Mouse (Mus musculus) neural tube, embryonic 12.5 days (tissue): ENCODE measurements around the gene Morn1. TPM values are rescaled to one million over a fixed set of nuclear protein-coding genes. Genes with fewer than 3 reads are reported as not detected.

Experiments
- ATAC-seq: fragments of 200-750 bp; cut with Nextera tagmentation; 2 replicates; pipeline ENCODE4 v1.8.0; 2017; ENCODE audit warnings: low read depth, mild to moderate bottlenecking, moderate TSS enrichment, moderate library complexity; ENCODE audit not compliant: low FRiP score
- H3K27ac ChIP-seq: fragments of 300-500 bp; sonication (generic); 2 replicates; pipeline ENCODE4 v1.5.1; 2016
- H3K27me3 ChIP-seq: fragments of 300-500 bp; sonication (generic); replicated peaks from 2 replicates; pipeline ENCODE4 v1.6.1; 2016; ENCODE audit warnings: mild to moderate bottlenecking
- H3K36me3 ChIP-seq: fragments of 300-500 bp; sonication (generic); 2 replicates; pipeline ENCODE4 v1.6.1; 2016; ENCODE audit warnings: mild to moderate bottlenecking
- H3K4me1 ChIP-seq: fragments of 300-500 bp; sonication (generic); 2 replicates; pipeline ENCODE4 v1.6.1; 2016
- H3K4me2 ChIP-seq: fragments of 300-500 bp; sonication (generic); replicated peaks from 2 replicates; pipeline ENCODE4 v1.6.1; 2016; ENCODE audit warnings: mild to moderate bottlenecking
- H3K4me3 ChIP-seq: fragments of 300-500 bp; sonication (generic); 2 replicates; pipeline ENCODE4 v1.5.1; 2016
- H3K9ac ChIP-seq: fragments of 300-500 bp; sonication (generic); 2 replicates; pipeline ENCODE4 v1.6.1; 2016; ENCODE audit warnings: mild to moderate bottlenecking
- H3K9me3 ChIP-seq: fragments of 300-500 bp; sonication (generic); 2 replicates; pipeline ENCODE4 v1.6.1; 2016; ENCODE audit warnings: mild to moderate bottlenecking
- WGBS: fragments of 180-500 bp; shearing (Covaris S2); methylation state at CpG from one replicate; pipeline ENCODE4 v1.1.7; 2016; 5-methylcytosine and 5-hydroxymethylcytosine counted together
- polyA plus RNA-seq: library from polyadenylated mRNA; unstranded; fragments of >200 nt; fragmentation: Nextera tagmentation; extraction: Ambion mirVana; gene quantifications from 2 replicates; pipeline ENCODE4 v1.2.1, GENCODE M21; 2016

The Morn1 gene
- polyA plus RNA-seq, 1 experiment from 2014 or later, result 6.0 TPM

DNA sequence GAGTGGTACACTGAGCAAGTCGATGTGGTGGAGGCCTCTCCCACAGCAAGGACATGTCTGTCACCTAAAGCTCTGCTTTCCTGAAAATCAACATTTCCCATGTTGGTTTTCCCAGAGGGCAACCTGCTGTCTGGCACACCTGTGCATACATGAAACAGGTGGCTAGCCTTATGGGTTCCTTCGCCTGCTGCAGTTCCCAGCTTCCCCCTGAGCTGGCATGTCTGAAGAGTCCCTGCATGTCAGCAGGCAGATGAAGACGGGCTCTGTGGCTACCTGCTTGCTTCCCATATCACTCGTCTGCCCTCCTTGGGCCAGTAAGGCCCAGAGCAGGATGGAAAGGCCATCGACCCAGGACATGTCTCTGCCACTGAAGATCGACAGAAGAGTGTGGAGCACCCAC, 11.1 kb downstream of the Morn1 start:
- Histone ChIP-seq H3K36me3 (no peaks in the 10 kb centered on the region), H3K27ac (no peak overlapping the region), H3K27me3 (no peaks in the 10 kb centered on the region), H3K9me3 (no peaks in the 10 kb centered on the region), H3K4me2 (no peak overlapping the region), H3K4me1 (peaks cover 3% of the 10 kb centered on the region; the same call in 1 of the 2 replicates), H3K9ac (no peak overlapping the region), H3K4me3 (no peak overlapping the region)
- WGBS, result 89% methylated on average over 6 of the region's 6 CpGs
- no peak for ATAC-seq

DNA sequence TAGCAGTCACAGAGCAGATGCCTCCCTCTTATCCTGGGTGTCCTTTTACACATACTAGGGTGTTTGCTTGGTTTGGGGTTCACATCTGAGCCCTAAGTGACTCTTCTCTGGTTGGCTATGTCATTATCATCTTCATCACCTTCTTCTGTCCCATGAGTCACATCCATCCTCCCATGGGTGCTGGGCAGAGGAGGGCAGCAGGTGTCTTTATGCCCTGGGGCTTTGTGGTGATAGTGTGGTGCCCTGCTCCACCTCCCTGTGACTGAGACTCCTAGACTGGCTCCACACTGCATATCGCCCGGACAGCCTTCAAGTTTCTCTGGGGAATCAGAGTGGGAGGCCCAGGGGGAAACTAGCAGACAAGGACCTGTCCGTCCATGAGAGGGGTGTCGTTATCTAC, 12.2 kb downstream of the Morn1 start:
- Histone ChIP-seq H3K4me1 (peaks cover 3% of the 10 kb centered on the region; the same call in 1 of the 2 replicates), H3K36me3 (no peaks in the 10 kb centered on the region), H3K27ac (no peak overlapping the region), H3K27me3 (no peaks in the 10 kb centered on the region), H3K4me3 (no peak overlapping the region), H3K9ac (no peak overlapping the region), H3K9me3 (no peaks in the 10 kb centered on the region), H3K4me2 (no peak overlapping the region)
- WGBS, result 72% methylated on average over 4 of the region's 4 CpGs
- no peak for ATAC-seq

DNA sequence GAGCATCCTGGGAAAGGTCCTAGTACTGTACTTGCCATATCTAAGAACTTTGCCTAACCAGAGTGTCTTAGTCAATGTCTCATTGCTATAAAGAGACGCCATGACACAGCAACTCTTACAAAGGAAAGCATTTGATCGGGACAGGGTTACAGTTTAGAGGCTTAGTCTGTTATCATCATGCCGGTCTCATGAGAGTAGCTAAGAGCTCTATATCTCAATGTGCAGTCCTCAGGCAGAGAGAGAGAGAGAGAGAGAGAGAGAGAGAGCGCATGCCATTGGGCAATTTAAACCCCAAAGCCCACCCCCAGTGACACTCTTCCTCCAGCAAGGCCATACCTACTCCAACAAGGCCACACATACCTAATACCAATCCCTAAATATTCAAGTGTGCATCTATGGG, 21.5 kb downstream of the Morn1 start:
- no peak overlapping the region for H3K4me3 ChIP-seq
- no peak overlapping the region for H3K4me2 ChIP-seq
- no peaks in the 10 kb centered on the region for H3K9me3 ChIP-seq
- H3K36me3 ChIP-seq, result no peaks in the 10 kb centered on the region
- WGBS, result 94% methylated on average over 4 of the region's 4 CpGs
- H3K9ac ChIP-seq, result no peak overlapping the region
- H3K27me3 ChIP-seq, result no peaks in the 10 kb centered on the region
- H3K4me1 ChIP-seq, result no peaks in the 10 kb centered on the region
- no peak overlapping the region for H3K27ac ChIP-seq
- ATAC-seq, result no peak

DNA sequence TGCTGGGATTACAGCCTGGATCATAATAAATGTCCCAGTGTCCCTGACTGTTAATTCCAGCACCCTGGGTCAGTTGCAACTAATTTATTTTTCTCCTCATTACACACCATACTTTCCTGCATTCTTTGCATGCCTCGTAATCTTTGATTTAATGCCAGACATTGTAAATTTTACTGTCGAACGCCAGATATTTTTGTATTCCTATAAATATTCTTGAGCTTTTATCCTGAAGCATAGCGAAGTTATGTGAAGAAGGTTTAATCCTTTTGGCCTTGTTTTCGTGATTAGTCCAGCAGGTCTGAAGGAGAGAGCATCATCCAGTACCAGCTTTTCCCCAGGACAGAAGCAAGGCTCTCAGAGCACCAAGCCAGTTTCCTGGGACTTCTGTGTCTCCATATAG, 23.1 kb downstream of the Morn1 start:
- Histone ChIP-seq H3K4me2 (no peak overlapping the region), H3K9me3 (no peaks in the 10 kb centered on the region), H3K4me3 (no peak overlapping the region), H3K36me3 (no peaks in the 10 kb centered on the region), H3K4me1 (no peaks in the 10 kb centered on the region), H3K27me3 (no peaks in the 10 kb centered on the region), H3K9ac (no peak overlapping the region), H3K27ac (no peak overlapping the region)
- ATAC-seq, result no peak
- WGBS, result 81% methylated on average over 5 of the region's 5 CpGs

DNA sequence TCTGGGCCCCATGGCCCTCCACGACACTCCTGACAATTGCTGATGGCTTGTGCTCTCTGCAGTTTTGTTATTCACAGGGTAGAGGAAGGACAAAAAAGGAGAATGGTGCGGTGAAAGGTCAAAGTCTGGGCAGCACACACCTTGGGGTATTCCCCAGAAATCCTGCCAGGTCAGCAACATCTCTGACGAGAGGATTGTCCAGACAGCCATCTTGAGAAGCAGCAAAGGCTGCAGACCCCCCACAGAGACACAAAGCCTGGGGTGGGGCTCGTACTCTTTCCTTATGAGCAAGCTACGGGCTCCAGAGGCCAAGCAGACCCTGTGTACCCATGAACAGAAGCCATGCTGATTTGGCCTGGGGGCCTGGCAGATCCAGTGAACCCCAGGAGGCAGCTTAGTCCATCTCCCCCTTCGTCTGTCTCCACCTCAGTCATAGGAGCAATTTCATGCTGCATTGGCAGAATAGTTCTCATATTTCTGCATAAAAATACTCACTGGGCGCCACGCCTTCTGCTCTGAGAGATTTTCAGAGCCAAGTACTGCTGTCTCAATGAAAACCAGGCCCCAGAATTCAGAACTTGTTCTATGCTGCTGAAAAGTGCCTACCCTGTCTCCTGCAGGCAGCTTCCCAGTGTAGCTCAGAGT, 27.5 kb downstream of the Morn1 start:
- no peak overlapping the region for H3K27ac ChIP-seq
- H3K4me1 ChIP-seq, result 0 out of 2 replicates have a peak, but pooled peaks cover 10% of the 10 kb centered on the region
- H3K4me3 ChIP-seq, result no peak overlapping the region
- no peaks in the 10 kb centered on the region for H3K36me3 ChIP-seq
- no peaks in the 10 kb centered on the region for H3K27me3 ChIP-seq
- H3K9me3 ChIP-seq, result no peaks in the 10 kb centered on the region
- ATAC-seq, result no peak
- no peak overlapping the region for H3K9ac ChIP-seq
- H3K4me2 ChIP-seq, result no peak overlapping the region
- 61% methylated on average over 8 of the region's 8 CpGs for WGBS

DNA sequence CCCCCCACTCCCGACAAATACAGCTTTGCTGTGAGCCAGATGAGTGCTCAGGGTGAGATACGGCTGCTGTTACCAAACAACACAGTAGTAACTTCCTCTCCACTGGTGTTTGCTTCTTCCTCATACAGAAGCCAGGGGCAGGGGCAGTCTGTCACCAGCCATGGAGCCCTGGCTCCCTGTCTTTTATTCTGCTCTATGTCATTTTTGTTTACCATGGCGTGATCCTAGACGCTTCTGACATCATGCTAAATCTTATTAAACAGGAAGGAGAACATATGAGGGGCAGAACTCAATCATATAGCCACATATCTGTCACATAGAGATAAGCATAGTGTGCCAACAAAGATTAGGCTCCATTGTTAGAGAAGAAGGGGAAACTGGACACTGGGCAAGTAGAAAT, 30.2 kb downstream of the Morn1 start:
- Histone ChIP-seq H3K4me1 (peaks cover 14% of the 10 kb centered on the region; the same call in 1 of the 2 replicates), H3K4me3 (no peak overlapping the region), H3K27ac (no peak overlapping the region), H3K9ac (no peak overlapping the region), H3K27me3 (no peaks in the 10 kb centered on the region), H3K4me2 (no peak overlapping the region), H3K9me3 (no peaks in the 10 kb centered on the region), H3K36me3 (no peaks in the 10 kb centered on the region)
- 82% methylated on average over 4 of the region's 4 CpGs for WGBS
- no peak for ATAC-seq

DNA sequence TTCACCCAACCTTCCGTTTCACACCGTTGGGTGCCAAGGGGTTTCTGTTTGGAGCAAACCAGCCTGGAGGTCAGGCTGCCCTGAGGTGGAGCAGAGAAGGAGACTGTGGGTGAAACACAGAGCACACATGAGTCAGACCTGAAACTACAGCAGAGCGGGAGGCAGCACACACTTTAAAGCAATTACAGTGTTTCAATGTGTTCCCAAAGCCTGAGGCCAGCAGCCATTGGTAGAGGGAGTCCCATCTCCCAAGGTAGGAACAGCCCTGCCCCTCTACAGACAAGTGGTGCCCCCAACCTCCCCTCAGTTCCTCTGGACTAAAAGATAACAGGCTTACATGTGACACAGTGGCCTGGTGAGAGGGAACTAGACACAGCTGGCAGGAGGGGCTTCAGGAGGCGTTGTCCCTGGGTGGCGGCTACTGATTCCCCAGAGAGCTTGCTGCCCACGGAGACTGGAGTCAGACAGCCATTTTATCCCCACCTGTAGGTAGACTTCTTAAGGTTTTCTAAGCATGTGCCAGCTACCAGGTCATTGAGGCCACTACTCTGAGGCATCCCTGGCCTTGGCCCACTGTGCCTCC, 31.1 kb downstream of the Morn1 start:
- H3K9ac ChIP-seq, result no peak overlapping the region
- ATAC-seq, result no peak
- no peaks in the 10 kb centered on the region for H3K27me3 ChIP-seq
- H3K4me2 ChIP-seq, result no peak overlapping the region
- H3K9me3 ChIP-seq, result no peaks in the 10 kb centered on the region
- no peak overlapping the region for H3K27ac ChIP-seq
- H3K4me1 ChIP-seq, result peaks cover 21% of the 10 kb centered on the region
- H3K4me3 ChIP-seq, result no peak overlapping the region
- H3K36me3 ChIP-seq, result no peaks in the 10 kb centered on the region
- WGBS, result 72% methylated on average over 6 of the region's 6 CpGs

DNA sequence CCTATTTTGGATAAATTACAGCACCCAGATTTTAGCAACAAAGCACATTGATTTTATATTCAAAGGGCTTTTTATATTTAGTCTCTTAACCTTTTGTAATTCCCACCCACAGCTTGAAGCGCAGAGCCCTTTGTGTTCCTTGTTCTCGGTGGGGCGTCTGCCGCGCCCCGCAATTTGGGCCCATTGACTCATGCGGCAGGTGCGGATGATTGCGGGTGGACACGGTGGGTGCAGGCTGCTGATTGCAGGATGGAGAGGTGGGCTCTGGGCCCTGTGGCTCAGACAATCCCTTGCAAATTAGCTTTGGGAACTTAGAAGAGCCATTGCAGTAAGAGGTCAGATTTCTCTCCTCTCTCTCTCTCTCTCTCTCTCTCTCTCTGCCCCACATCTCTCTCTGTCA, 31.9 kb downstream of the Morn1 start:
- Histone ChIP-seq H3K9me3 (no peaks in the 10 kb centered on the region), H3K4me3 (no peak overlapping the region), H3K4me2 (no peak overlapping the region), H3K4me1 (peaks cover 27% of the 10 kb centered on the region), H3K9ac (no peak overlapping the region), H3K27me3 (no peaks in the 10 kb centered on the region), H3K36me3 (no peaks in the 10 kb centered on the region), H3K27ac (no peak overlapping the region)
- WGBS, result 27% methylated on average over 10 of the region's 10 CpGs
- no peak for ATAC-seq

DNA sequence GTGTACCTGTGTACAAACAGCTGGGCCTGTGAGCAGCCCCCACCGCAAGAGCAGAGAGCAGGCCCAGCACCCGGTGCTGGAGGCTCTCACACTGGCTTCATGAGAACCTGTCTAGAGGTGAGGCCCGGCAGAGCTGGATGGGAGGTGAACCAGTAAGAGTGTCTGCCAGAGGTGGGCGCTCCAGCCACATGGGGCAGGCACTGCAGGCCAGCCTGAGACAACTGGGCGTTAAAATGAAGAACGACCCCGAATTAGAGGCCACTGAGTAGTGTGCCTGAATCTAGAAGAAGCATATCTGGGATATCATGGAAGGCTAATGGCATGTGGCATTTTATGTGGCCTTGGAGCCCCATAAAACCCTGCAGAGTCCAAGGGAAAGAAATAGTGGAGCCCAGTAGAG, 33.7 kb downstream of the Morn1 start:
- no peak overlapping the region for H3K4me3 ChIP-seq
- H3K36me3 ChIP-seq, result no peaks in the 10 kb centered on the region
- WGBS, result 79% methylated on average over 7 of the region's 7 CpGs
- H3K9me3 ChIP-seq, result no peaks in the 10 kb centered on the region
- no peaks in the 10 kb centered on the region for H3K27me3 ChIP-seq
- H3K9ac ChIP-seq, result no peak overlapping the region
- no peak overlapping the region for H3K4me2 ChIP-seq
- H3K27ac ChIP-seq, result no peak overlapping the region
- no peak for ATAC-seq
- peaks cover 34% of the 10 kb centered on the region for H3K4me1 ChIP-seq

DNA sequence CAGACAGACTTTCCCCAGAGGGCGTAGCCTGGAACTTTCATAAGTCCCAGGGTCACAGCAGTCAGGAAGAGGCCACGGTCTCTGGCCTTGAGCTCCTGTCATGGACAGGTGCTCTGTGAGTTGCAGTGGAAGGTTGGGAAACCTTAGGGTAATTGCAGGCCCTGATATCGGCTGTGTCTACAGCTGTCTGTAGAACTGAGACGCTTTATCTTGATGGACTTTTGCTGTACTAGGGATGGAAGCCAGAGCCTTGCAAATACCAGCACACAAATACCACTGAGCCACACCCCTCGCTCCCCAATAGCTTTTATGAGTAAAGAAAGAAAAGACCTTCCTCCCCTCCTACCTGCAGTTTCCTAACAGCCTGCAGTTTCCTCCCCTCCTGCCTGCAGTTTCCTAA, 34.2 kb downstream of the Morn1 start:
- no peak overlapping the region for H3K4me2 ChIP-seq
- H3K27me3 ChIP-seq, result no peaks in the 10 kb centered on the region
- no peaks in the 10 kb centered on the region for H3K9me3 ChIP-seq
- 63% methylated on average over 5 of the region's 5 CpGs for WGBS
- no peak overlapping the region for H3K9ac ChIP-seq
- no peak overlapping the region for H3K4me3 ChIP-seq
- ATAC-seq, result no peak
- H3K27ac ChIP-seq, result no peak overlapping the region
- peaks cover 34% of the 10 kb centered on the region for H3K4me1 ChIP-seq
- no peaks in the 10 kb centered on the region for H3K36me3 ChIP-seq

DNA sequence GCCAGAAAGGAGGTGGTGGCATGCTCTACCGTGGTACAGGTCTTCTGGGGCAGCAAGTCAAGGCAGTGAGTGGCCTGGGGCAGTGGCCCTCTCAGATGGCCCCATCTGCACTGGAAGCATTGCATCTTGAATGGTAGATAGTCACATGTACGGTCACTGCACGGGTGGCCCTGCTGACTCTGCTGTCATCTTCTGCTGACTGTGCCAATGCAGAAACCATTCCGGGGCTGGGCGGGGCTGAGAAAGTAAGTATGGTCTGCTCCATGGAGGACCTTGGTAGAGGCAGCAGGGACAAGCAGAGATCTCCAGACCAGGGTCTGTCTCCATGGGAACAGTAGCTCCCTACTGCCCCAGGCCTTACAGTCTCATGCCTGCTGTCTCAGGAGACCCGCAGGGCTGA, 34.8 kb downstream of the Morn1 start:
- ATAC-seq, result no peak
- 88% methylated on average over 6 of the region's 6 CpGs for WGBS

DNA sequence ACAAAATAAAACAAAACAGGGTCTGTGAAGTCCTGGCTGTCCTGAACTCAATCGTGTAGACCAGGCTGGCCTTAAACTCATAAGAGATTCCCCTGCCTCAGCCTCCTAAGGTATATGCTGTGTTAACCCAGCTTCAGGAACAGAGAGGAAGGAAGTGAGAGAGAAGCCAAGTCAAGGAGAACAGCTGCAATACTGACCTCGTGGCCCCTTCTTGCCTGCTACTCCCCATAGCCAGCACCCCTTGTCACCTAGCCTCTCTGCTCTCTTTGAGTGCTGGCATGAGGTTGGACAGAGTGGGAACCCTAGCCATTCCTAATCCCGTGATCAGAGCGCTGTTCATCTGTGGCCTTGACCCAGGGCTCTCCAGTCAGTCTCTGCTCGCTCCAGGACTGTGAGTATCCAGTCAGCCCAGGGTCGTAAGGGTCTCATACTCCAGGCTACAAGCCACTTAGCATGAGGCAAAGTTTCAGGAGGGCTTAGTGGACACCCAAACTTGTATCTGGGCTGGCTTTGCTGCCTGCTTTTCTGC, 35.6 kb downstream of the Morn1 start:
- Histone ChIP-seq H3K36me3 (no peaks in the 10 kb centered on the region), H3K27ac (no peak overlapping the region; the same call in 1 of the 2 replicates), H3K9me3 (no peaks in the 10 kb centered on the region), H3K27me3 (no peaks in the 10 kb centered on the region), H3K4me2 (peak overlapping the region; percentile 27; the same call in 1 of the 2 replicates), H3K4me1 (peaks cover 38% of the 10 kb centered on the region), H3K9ac (0 out of 2 replicates have a peak overlapping the region, but pooled peaks have one; percentile 2), H3K4me3 (no peak overlapping the region)
- WGBS, result 86% methylated on average over 6 of the region's 6 CpGs
- no peak for ATAC-seq

More for the DNA sequence above, 34.8 kb downstream of the Morn1 start:
- Histone ChIP-seq H3K36me3 (no peaks in the 10 kb centered on the region), H3K4me1 (peaks cover 34% of the 10 kb centered on the region), H3K9me3 (no peaks in the 10 kb centered on the region), H3K27me3 (no peaks in the 10 kb centered on the region), H3K4me3 (no peak overlapping the region), H3K4me2 (no peak overlapping the region), H3K9ac (no peak overlapping the region), H3K27ac (no peak overlapping the region)
